Mouse (Mus musculus) retina, postnatal 7 days (tissue): ENCODE data around the gene Kcnn1.

ENCODE experiments used
- DNase-seq: peaks from one replicate; pipeline ENCODE4 v3.0.0-alpha.2; 2012; ENCODE audit warnings: low read depth, low spot score

Gene Kcnn1

DNA sequence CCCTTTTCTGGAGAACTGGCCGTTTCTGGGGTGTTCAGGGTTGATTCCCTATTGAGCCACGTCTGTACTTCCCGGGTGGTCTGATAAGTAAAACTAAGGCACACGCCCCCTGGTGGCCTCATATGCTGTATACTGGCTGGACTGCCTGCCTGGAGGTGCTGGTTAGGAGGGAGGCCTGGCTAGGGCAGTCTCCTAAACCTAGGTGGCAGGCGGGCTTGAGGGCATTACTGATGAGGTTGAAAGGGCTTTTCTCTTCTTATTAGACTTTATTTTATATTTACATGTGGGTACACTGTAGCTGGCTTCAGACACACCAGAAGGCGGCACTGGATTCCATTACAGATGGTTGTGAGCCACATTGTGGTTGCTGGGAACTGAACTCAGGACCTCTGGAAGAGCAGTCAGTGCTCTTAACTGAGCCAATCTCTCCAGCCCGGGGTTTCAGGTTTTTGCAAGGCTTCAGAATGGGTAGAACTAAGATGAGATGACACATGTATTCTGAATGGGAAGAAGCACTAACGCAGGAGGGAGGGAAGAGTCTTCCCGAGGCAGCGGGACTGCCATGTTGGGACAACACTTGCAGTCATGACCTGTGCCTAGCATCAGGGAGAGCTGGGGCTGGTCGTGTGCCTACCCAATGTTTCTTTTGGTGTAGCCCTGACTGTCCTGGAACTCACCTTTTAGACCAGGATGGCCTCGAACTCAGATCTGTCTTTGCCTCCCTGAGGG lies 30.8 kb upstream of the Kcnn1 start:
- DNase-seq = peak; percentile 53

GRCm38 (mm10) chr8:70892896-70893655 lies 30.0 kb upstream of the Kcnn1 start:
- DNase-seq = no peak

DNA sequence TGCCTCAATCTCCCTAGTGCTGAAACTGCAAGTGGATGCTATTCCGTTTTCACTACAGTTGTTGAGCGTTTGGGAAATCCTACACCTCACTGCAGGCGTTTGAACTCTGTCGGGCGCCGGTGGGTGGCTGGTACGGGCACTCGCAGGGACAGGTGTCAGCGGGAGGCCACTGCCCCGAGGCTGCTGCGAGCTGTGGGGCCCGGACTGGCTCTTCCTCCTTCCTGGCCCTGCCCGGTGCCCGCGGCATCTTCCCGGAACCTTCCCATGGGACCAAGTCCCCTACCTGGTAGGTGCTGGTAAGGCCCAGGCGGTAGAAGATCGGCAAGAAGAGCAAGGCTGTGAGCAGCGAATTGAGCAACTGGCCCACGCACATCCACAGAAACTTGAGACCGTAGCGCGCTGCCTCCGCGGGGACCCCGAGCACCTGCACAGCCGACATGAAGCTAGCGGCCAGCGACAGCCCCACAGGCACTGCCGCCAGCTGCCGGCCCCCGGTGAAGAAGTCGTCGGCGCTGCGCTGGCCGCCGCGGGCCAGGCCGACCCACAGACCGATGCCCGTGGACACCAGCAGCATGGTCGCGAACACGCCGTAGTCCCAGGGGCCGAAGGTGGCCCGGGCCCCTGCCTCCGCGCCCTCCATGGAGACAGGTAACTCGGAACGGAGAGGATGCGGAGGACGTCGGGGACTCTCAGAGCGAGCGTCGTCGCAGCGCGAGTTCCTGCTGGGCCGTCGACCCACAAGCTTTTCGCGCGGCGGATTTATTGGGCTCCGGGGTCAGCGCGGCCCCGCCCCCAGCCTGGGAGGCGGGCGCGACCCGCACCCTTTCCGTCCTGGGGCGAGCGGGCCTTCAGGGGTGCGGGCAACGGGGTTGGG lies 29.2 kb upstream of the Kcnn1 start, which contains the start of gene Slc5a5:
Slc5a5 (minus strand) TSS at position 736 of the 874 bp plus-strand sequence.
- DNase-seq = no peak

DNA sequence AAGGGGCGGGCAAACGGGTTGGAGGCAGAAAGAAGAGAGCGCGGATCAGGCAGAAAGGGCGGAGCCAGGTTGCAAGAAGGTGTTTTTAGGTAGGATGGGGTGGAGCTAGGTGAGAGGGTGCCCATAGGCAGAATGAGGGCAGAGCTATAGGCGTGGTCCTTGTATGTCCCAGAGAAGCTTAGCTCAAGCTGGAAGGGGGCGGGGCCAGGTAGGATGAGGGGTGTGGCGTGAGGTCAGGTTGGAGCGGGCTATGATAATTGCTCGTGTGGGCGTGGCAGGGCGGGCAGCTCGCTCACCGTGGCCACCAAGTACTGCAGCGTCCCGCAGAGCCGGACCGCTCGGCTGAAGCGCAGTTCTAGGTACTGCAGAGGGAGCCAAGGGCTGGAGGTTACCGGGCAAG lies 28.3 kb upstream of the Kcnn1 start:
- DNase-seq = no peak

GRCm38 (mm10) chr8:70890656-70891055 lies 27.6 kb upstream of the Kcnn1 start:
- no peak for DNase-seq

GRCm38 (mm10) chr8:70887669-70888068 lies 24.6 kb upstream of the Kcnn1 start:
- DNase-seq = no peak

- no peak for DNase-seq
Measured at GRCm38 (mm10) chr8:70885612-70886011, 22.6 kb upstream of the Kcnn1 start.

DNA sequence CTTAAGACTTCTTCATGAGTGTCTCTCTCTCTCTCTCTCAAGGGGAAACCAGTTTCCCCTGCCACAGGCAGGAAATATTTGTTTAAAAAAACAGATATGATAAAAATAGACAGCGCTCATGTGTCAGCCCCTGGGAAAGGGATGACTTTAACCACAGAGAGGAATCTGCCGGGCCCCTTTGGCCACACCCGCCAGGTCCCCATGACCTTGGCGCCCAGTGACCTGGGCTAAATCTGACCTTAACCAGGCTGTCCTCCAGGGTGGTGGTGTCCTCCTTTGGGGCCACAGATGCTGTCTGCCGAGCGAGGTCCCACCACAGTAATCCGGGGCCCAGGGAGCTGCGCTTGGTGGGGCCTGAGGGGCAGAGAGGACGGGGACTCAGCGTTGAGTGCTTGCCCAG lies 21.6 kb upstream of the Kcnn1 start:
- DNase-seq = no peak

- no peak for DNase-seq
Measured at GRCm38 (mm10) chr8:70884186-70884585, 21.1 kb upstream of the Kcnn1 start.

- DNase-seq = no peak
Measured at GRCm38 (mm10) chr8:70880546-70880945, 17.5 kb upstream of the Kcnn1 start.

GRCm38 (mm10) chr8:70880126-70880525 lies 17.1 kb upstream of the Kcnn1 start:
- DNase-seq = no peak

DNA sequence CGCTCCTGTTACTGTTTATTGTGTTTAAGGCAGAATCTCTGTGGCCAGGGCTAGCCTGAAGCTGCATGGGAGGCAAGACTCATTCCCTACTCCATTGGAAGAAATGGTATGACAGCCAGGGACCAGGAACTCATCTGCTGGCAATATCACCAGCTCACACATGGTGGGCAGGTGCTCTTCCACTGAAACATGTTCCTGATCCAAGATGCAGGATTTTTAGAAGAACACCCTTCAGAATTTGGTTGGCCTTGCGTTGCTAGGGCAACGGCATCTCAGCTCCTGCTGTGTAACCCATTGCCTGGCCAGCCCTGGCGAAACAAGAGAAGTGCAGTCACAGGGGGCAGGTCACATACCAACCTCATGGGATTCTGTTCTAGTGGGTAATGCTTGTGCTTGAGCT lies 16.4 kb upstream of the Kcnn1 start:
- no peak for DNase-seq

GRCm38 (mm10) chr8:70878178-70878577 lies 15.1 kb upstream of the Kcnn1 start:
- DNase-seq = no peak

- DNase-seq = no peak
Measured at GRCm38 (mm10) chr8:70876382-70876781, 13.3 kb upstream of the Kcnn1 start.

GRCm38 (mm10) chr8:70874441-70874840 lies 11.4 kb upstream of the Kcnn1 start:
- DNase-seq = no peak

- DNase-seq = peak; percentile 92
Measured at GRCm38 (mm10) chr8:70873364-70873985, 10.4 kb upstream of the Kcnn1 start, which contains the start of gene Ccdc124. Gene Ccdc124 (minus strand): TSS chr8:70873935.

GRCm38 (mm10) chr8:70872643-70873363 lies 9.7 kb upstream of the Kcnn1 start:
- no peak for DNase-seq

GRCm38 (mm10) chr8:70871195-70871807 lies 8.2 kb upstream of the Kcnn1 start:
- DNase-seq = no peak

GRCm38 (mm10) chr8:70869601-70870041 lies 6.6 kb upstream of the Kcnn1 start:
- no peak for DNase-seq

GRCm38 (mm10) chr8:70869199-70869571 lies 6.1 kb upstream of the Kcnn1 start:
- DNase-seq = no peak
